Mouse (Mus musculus) inflammation-experienced regulatory T-cells, adult 6 months (primary cell): Measurements from ENCODE around the gene Gm19684. TPM values are rescaled to one million over a fixed set of nuclear protein-coding genes. Genes with fewer than 3 reads are reported as not detected.

Experiments
- ATAC-seq: one replicate; pipeline ENCODE4 v1.8.0; 2017
- polyA plus RNA-seq, 3 experiments: library from polyadenylated mRNA; unstranded; fragments of 100-300 nt; shearing (Covaris generic); gene quantifications; one replicate each; pipeline ENCODE4 v1.2.1; 2017

Gene Gm19684
- polyA plus RNA-seq, 3 experiments from 2014 or later = 1.8 to 5.8 (median 2.4) TPM

- ATAC-seq = peak; percentile 67
Measured at GRCm38 (mm10) chr17:36178938-36179337, 57.5 kb downstream of the Gm19684 start.

Other genes starting within 250 kb of the Gm19684 start
- 10 to 100 TPM; 17.4 to 36.1 (median 19.5) TPM for gene Dhx16, start 241.9 kb upstream of the Gm19684 start, polyA plus RNA-seq
- 10 to 100 TPM; 15.3 to 21.6 (median 15.4) TPM for gene 2310061I04Rik, start 224.2 kb upstream of the Gm19684 start, polyA plus RNA-seq
- 10 to 100 TPM in 2 of 3 experiments, 1 to 10 TPM in 1; 9.5 to 16.2 (median 10.5) TPM for gene Atat1, start 211.6 kb upstream of the Gm19684 start, polyA plus RNA-seq
- 10 to 100 TPM; 35.8 to 82.5 (median 75.5) TPM for gene Mrps18b, start 205.3 kb upstream of the Gm19684 start, polyA plus RNA-seq
- 10 to 100 TPM; 49.4 to 63.1 (median 51.7) TPM for gene Ppp1r10, start 205.2 kb upstream of the Gm19684 start, polyA plus RNA-seq
- 100 to 1,000 TPM; 113 to 143 (median 123) TPM for gene Abcf1, start 151.9 kb upstream of the Gm19684 start, polyA plus RNA-seq
- gene Gnl1, start 141.8 kb upstream of the Gm19684 start, polyA plus RNA-seq = 1 to 10 TPM; 7.6 to 9.2 (median 8.8) TPM
- gene Prr3, start 141.4 kb upstream of the Gm19684 start, polyA plus RNA-seq = 10 to 100 TPM; 13.8 to 22.0 (median 19.8) TPM
- 10 to 100 TPM; 26.0 to 35.7 (median 32.8) TPM for gene H2-T24, start 101.1 kb upstream of the Gm19684 start, polyA plus RNA-seq
- gene H2-T23, start 88.8 kb upstream of the Gm19684 start, polyA plus RNA-seq = 1,000 to 10,000 TPM in 1 of 3 experiments, 100 to 1,000 TPM in 2; 834 to 1,491 (median 990) TPM
- gene H2-T22, start 78.9 kb upstream of the Gm19684 start, polyA plus RNA-seq = 100 to 1,000 TPM; 428 to 527 (median 477) TPM
- under 1 TPM in 2 of 3 experiments, not detected in 1; 0.33 to 0.87 TPM for gene Gm6034, start 78.7 kb upstream of the Gm19684 start, polyA plus RNA-seq
- under 1 TPM in 1 of 3 experiments, not detected in 2; 0.30 TPM for gene Gm11127, start 63.3 kb upstream of the Gm19684 start, polyA plus RNA-seq
- gene Gm7030, start 7.7 kb downstream of the Gm19684 start, polyA plus RNA-seq = 1 to 10 TPM in 1 of 3 experiments, not detected in 2; 1.3 TPM
- gene Gm8909, start 46.9 kb downstream of the Gm19684 start, polyA plus RNA-seq = 1 to 10 TPM; 1.5 to 7.5 (median 4.7) TPM
- 1 to 10 TPM in 1 of 3 experiments, under 1 TPM in 1, not detected in 1; 0.67 to 6.8 TPM for gene H2-T3, start 68.6 kb downstream of the Gm19684 start, polyA plus RNA-seq
- 100 to 1,000 TPM; 147 to 196 (median 194) TPM for gene Rpp21, start 136.4 kb downstream of the Gm19684 start, polyA plus RNA-seq
- gene Trim39, start 150.6 kb downstream of the Gm19684 start, polyA plus RNA-seq = 10 to 100 TPM; 10.1 to 20.8 (median 16.2) TPM
- not detected for gene H2-M10.2, start 164.8 kb downstream of the Gm19684 start, polyA plus RNA-seq
- gene H2-M10.1, start 204.5 kb downstream of the Gm19684 start, polyA plus RNA-seq = not detected
- gene H2-M10.3, start 246.7 kb downstream of the Gm19684 start, polyA plus RNA-seq = not detected